Mouse (Mus musculus) bone marrow, adult 2 months (tissue): ENCODE measurements around the gene Grap2. TPM values are rescaled to one million over a fixed set of nuclear protein-coding genes. Genes with fewer than 3 reads are reported as not detected.

Experiments
- H3K27ac ChIP-seq: fragments of 200-500 bp; 2 replicates; pipeline ENCODE4 v1.5.1; 2012; ENCODE audit warnings: low read depth, mild to moderate bottlenecking, control low read depth, inconsistent platforms, low read length; ENCODE audit not compliant: control insufficient read depth, poor library complexity, insufficient read depth
- H3K4me1 ChIP-seq: fragments of 200-500 bp; 2 replicates; pipeline ENCODE4 v1.6.1; 2011; ENCODE audit warnings: low read length; ENCODE audit not compliant: control insufficient read depth, insufficient read depth
- H3K4me3 ChIP-seq: fragments of 200-500 bp; replicated peaks from 2 replicates; pipeline ENCODE3; 2011; ENCODE audit warnings: mild to moderate bottlenecking, low read depth, low read length, control low read depth; ENCODE audit not compliant: control insufficient read depth
- CTCF ChIP-seq: fragments of 200-500 bp; IDR thresholded peaks from 2 replicates; pipeline ENCODE4 v1.5.1; 2011; ENCODE audit warnings: low read length, control low read depth; ENCODE audit not compliant: control insufficient read depth, insufficient read depth
- POLR2A ChIP-seq: fragments of 200-500 bp; IDR thresholded peaks from 2 replicates; pipeline ENCODE4 v1.6.1; 2011; ENCODE audit warnings: low read depth, mild to moderate bottlenecking, control low read depth, low read length, borderline replicate concordance; ENCODE audit not compliant: control insufficient read depth
- WGBS: fragments of 180-500 bp; shearing (Covaris S2); methylation state at CpG from one replicate; pipeline ENCODE4 v1.1.7; 2018; 5-methylcytosine and 5-hydroxymethylcytosine counted together
- polyA plus RNA-seq: library from polyadenylated mRNA; stranded (reverse); fragments of >200 nt; gene quantifications from 2 replicates; pipeline ENCODE4 v1.2.4, GENCODE M21; 2011; ENCODE audit warnings: low replicate concordance; ENCODE audit not compliant: missing spikeins, insufficient read depth, insufficient read length

Grap2 gene
- polyA plus RNA-seq, 1 experiment: 52.0 TPM

- Histone ChIP-seq H3K4me1 (peaks cover 11% of the 10 kb centered on the region; the same call in 1 of the 2 replicates), H3K4me3 (no peak overlapping the region), H3K27ac (no peak overlapping the region)
- 64% methylated on average over 8 of the region's 8 CpGs for WGBS
- TF ChIP-seq CTCF (no peak), POLR2A (no peak)
These were observed 107.3 kb downstream of the Grap2 start for GRCm38 (mm10) chr15:80679515-80680215.

- Histone ChIP-seq H3K4me3 (no peak overlapping the region), H3K27ac (no peak overlapping the region), H3K4me1 (peaks cover 8% of the 10 kb centered on the region; the same call in 1 of the 2 replicates)
- 62% methylated on average over 7 of the region's 7 CpGs for WGBS
- TF ChIP-seq POLR2A: no peak
- no peak for TF ChIP-seq CTCF
These were observed 108.1 kb downstream of the Grap2 start for GRCm38 (mm10) chr15:80680347-80681030.

GRCm38 (mm10) chr15:80681466-80681881, 109.1 kb downstream of the Grap2 start:
- Histone ChIP-seq H3K27ac (peak overlapping the region; percentile 31), H3K4me3 (no peak overlapping the region), H3K4me1 (peaks cover 8% of the 10 kb centered on the region; the same call in 1 of the 2 replicates)
- TF ChIP-seq POLR2A (no peak), CTCF (no peak)
- WGBS: 12% methylated on average over 4 of the region's 4 CpGs

GRCm38 (mm10) chr15:80682343-80682742, 109.9 kb downstream of the Grap2 start:
- Histone ChIP-seq H3K4me3 (no peak overlapping the region), H3K27ac (no peak overlapping the region), H3K4me1 (peaks cover 8% of the 10 kb centered on the region; the same call in 1 of the 2 replicates)
- TF ChIP-seq CTCF: no peak
- TF ChIP-seq POLR2A: no peak
- WGBS: 77% methylated on average over 8 of the region's 8 CpGs

- 86% methylated on average over 6 of the region's 6 CpGs for WGBS
- H3K4me3 ChIP-seq: no peak overlapping the region
- peaks cover 8% of the 10 kb centered on the region; the same call in 1 of the 2 replicates for H3K4me1 ChIP-seq
- TF ChIP-seq POLR2A (no peak), CTCF (no peak)
- no peak overlapping the region for H3K27ac ChIP-seq
These were observed 110.8 kb downstream of the Grap2 start for GRCm38 (mm10) chr15:80683151-80683550.

- H3K4me1 ChIP-seq: peaks cover 8% of the 10 kb centered on the region; the same call in 1 of the 2 replicates
- H3K27ac ChIP-seq: no peak overlapping the region
- no peak overlapping the region for H3K4me3 ChIP-seq
- TF ChIP-seq POLR2A: no peak
- TF ChIP-seq CTCF: no peak
- WGBS: 80% methylated on average over 3 of the region's 3 CpGs
These were observed 111.6 kb downstream of the Grap2 start for GRCm38 (mm10) chr15:80683990-80684389.

GRCm38 (mm10) chr15:80684786-80685602, 112.6 kb downstream of the Grap2 start:
- TF ChIP-seq CTCF: no peak
- no peak for TF ChIP-seq POLR2A
- H3K27ac ChIP-seq: no peak overlapping the region
- 64% methylated on average over 8 of the region's 8 CpGs for WGBS

GRCm38 (mm10) chr15:80685603-80685895, 113.2 kb downstream of the Grap2 start:
- 76% methylated on average over 7 of the region's 7 CpGs for WGBS
- H3K27ac ChIP-seq: no peak overlapping the region
- peaks cover 8% of the 10 kb centered on the region; the same call in 1 of the 2 replicates for H3K4me1 ChIP-seq
- no peak for TF ChIP-seq POLR2A
- no peak for TF ChIP-seq CTCF
- no peak overlapping the region for H3K4me3 ChIP-seq

More at GRCm38 (mm10) chr15:80684786-80685602, 112.6 kb downstream of the Grap2 start:
- peaks cover 8% of the 10 kb centered on the region; the same call in 1 of the 2 replicates for H3K4me1 ChIP-seq
- H3K4me3 ChIP-seq: no peak overlapping the region
